Mouse (Mus musculus) urinary bladder, postnatal 25 days (tissue): ENCODE measurements at regions not wholly inside any gene's neighbourhood (a gene's known extent, or its start where the extent isn't known, plus 50 kb on each side); places are given as distances from the start of the nearest gene placed in this dataset.
A peak's percentile ranks its signal among the peaks of the same experiment; 100 is the strongest.

Source experiments
- DNase-seq: peaks from one replicate; pipeline ENCODE4 v3.0.0; 2022; ENCODE audit warnings: low spot score

DNA sequence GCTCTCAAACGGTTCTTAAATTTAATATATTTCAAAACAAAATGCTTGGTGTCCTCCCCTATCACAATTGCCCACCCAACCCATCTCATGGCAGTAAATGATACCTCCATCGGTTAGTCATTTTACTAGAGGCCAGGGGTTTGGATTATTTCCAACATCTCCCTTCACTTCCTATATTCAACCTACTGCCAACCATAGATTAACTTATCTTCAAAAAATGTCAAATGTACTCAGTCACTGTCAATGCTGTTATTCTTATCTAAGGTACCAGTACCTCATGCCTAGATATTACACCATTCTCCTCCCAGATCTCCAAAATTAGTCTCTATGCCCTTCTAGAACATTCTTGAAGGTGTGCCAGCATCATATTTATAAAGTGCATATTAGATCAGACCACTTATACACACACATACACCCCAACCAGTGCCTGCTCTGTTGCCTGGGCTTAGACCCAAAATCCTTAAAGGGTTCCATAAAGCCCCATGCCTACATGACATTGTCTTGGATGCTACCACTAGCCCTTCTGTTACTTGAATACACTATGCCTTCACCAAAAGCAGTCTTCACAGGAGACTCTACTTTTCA is 183.4 kb upstream of the Cadm1 start:
- no peak for DNase-seq

DNA sequence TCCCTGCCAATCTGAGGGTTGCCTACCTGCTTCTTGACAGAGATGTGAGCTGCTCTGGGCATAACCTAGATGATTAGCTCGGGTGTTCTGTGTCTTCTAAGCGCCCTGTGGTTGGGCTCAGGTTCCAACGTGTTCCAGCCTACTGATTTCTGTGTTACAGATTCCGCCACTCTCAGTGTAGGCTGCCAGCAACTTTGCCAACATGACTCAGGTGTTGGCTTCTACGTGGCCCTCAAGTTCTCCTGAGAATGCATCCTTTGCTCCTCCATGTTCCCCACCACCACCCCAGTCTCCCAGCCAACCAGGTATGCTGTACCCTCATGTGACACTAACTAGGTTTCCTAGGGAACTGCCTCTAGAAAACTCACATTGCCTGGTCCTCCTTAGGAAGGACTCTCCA is 179.7 kb upstream of the Cadm1 start:
- DNase-seq: no peak

DNA sequence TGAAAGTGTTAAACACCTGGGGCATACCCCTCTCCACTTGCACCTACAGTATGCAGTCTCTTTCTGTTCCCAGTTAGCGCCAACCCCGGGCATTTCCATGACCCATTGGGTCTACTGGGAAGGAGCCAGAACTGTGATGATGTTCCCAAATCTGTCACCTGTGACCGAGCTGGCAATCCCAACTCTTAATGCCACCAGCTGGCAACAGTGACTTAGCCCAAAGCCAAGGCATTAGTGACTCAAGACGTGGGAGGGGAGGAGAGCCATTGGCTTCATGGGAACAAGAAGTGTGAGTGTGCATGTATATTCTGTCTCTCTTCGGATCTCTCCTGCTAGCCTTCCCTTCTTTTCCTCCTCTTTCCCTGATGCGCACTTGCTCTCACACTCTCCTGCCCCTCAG is 178.9 kb upstream of the Cadm1 start:
- no peak for DNase-seq

DNA sequence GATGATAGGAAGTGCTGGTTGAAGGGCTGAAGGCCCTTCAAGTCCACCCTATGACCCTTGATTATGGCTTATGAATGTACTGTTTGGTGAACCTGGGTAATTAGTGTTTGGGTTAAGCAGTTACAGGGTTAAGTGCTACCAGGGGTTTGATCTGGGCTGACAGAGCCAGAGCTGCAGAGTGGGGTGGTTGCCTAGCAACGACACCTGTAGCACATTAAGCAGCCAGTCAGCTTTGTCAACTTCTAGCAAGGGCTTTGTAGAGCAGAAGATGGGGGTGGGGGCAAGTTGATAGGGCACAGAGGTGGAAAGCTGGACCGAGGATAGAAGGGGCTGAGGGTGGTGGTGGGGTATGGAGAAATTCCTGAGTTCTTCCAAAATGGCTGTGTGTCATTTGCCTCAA is 177.0 kb upstream of the Cadm1 start:
- no peak for DNase-seq

DNA sequence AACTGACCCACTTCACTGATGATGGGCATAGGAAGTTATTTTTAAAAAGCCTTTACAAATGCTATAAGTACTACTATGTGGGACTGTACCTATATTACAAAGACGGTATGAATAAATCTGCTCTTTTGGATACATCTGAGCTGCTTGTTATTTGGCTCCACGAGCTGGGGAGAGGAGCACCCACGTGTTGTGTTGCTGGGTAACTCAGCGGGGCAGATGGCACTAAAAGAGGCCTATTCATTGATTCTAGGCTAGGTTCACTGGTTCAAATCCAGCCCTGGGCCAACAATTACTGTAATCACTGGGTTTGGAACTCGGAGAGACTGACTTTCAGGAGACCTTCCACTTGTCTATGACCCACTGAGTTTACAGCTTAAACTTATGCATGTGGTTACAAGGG is 176.0 kb upstream of the Cadm1 start:
- no peak for DNase-seq

DNA sequence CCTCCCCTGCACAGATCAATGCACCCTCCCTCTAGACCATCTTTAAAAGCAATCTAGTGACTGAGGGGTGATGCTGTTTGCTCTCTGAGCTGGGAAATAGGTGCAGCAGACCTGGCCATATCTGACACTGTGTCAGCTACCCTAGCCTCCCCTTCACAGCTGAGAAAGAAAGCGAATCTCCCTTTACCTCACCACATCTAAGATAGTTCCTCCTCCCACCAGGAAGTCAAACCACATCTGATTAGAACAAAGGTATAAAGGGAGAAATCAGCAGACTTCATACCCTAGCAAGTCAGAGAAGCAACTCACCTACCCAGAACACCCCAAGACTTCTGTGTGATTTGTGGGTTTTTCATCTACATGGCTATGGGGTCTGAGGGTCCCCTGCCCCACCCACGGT is 175.6 kb upstream of the Cadm1 start:
- DNase-seq: no peak

DNA sequence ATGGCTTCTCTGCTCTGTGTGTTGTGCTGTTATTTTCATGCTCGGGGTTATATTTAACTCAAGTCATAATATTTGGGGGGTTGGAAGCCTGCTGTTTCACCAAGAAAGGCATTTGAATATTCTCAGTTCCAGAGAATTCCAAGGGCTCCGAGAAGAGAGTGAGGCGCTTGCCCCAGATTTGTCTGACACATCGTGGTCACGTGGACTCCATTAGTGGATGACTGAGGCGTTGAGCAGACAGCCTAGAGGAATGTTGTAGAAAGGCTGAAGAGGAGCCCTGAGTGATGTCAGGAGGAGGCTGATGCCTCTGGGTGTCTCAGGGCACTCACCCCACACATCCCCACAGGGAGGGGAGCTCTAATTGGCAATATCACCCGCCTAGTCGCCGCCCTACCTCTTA is 175.1 kb upstream of the Cadm1 start:
- DNase-seq: no peak

DNA sequence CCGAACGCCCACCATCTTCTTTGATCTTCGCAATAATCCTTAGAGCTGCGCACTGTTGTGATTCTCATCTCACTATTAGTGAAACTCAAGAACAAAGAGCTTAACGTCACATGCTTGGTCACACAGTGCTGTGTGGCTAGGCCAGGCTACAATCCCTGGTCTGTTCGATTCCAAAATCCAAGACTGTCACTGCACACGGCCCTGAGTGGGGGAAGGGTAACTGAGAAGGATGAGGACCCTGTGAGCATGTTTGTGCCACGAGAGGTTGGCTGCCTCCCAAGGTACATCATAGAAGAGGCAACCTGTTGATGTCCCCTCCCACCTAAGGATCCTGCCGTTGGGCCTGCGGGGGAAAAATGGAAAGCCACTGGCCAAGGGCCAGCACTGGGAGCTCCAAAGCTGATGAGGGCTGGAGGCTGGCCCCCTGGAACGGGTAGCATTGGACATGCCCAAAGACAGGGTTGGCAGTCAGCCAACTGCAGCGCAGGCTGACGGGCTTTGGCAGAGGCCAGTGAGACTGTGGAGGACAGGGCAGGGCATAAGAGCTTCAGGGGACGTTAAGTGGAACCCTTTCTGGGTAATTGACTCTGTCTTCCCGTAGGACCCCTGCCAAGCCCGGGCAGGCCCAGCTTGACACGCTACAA is 172.1 kb upstream of the Cadm1 start:
- peak; percentile 16 for DNase-seq

DNA sequence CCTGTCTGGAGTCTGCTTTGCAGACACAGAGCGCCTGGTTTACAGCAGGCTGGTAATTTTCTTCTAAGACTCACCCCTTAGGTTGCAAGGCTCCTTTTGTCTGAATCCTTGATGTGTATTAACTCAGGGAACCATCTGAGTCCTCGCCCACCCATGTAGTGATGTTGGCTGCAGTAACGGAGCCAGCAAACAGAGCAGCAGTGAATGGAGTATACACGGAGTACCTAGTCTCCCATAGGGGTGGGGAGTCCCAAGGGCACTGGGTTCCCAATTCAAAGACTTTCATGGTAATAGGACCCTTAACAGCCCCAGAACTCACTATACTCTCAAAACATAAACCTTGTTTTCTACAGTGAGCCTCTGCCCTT is 171.6 kb upstream of the Cadm1 start:
- DNase-seq: no peak

DNA sequence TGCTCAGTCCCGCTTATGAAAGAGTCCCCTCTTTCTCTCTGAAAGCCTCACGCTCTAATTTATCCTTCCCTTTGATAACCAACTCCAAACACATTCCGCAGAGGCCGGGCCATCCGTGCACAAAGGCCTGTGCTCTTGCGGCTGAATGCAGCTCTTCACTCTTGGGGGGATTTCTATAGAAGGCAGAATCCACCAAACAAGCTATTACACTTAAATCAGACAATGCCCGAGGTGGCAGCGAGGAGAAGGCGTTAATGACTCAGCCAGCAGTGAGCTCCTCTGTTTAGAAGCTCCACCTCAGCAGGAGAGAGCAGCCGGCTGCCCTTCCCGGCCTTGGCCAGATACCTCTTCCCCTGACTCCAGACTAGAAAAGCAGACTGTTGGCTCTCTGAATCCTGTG is 166.9 kb upstream of the Cadm1 start:
- DNase-seq: no peak

DNA sequence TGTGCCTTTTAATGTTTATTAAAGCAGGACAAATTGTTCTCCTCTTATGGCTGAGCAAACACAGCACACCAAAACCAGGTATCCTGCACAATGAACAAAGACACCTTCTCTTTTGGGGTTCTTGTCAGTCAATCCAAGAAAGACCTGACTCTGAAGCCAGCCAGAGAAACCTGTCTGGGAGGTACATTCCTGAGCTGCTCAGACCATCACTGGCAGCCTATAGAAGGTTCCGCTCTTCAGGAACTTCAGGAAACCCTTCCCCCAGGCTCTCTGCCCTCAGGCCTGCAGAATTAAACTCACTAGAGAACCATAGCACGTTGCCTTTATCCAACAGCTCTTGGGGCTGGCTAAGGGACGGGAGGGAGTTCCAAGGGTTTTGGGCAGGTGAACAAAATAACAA is 165.2 kb upstream of the Cadm1 start:
- DNase-seq: no peak

DNA sequence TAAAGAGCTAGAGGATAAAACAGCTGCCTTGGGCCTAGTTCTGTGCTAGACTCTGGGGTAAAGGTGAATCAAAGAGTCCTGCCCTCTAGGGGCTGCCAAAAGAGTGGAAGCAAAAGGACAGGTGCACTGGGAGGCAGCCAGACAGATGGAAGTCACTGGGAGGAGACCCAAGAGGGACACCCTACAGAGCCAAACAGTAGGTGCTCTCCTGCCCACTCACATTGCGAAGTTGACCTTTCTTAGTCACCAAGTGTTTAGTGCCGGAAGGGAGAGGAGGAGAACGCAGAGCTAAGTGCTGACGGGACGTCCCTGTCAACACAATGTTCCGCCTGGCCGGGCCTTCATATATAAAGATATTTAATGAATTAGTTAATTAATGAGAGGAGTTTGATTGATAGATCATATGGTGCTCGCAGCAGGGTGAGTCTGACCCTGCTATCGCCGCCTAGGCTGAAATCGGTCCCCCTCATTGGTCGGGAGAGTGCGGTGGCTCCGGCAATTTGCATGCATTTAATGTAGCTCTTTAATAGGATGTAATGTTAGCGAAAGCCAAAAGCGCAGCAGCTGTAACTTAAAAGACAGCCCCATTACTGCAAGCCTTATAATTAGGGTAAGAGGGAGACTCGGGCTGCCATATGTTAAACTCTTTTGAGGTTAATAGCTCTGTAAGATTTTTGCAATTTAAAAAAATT is 162.6 kb upstream of the Cadm1 start:
- no peak for DNase-seq

DNA sequence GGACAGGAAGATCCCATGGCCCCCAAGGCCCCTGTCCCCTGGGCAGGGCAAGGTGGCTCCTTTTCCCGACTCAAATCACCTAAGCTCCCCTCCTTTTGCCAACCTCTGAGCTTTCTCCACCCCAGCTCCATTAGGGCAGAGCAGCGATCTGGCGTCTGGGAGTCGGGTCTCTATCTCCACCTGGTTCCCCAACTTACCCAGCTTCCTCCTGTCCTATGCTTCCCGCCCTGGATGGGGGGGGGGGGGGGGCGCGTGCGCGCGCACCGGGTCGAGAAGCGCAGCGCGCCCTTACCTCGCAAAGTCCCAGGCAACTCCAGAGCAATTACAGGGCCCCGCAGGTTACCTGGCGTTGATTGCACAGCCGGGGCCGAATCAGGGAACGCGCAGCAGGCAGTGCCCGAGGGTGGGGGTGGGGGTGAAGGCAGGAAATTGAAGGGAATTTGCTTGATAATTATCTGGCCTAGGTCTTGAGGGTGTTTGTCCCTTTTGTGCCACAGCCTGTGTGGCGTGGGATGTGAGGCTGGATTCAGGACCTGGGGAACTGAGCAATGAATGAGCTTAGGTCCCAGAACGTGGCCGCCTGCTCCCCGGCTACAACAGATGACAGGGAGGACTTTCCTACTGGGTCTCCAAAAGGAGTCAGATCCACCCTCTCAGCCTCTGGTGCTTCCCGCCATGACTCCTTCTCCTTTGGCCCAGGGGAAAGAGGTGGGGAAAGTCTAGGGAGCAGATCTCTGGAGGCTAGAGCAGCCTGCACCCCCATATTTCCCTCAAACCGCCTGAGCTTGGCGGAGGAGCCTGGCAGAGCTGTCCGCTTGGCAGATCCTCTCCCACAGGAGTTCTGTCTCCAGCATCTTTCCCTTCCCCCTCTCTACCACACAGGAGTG is 161.7 kb upstream of the Cadm1 start:
- no peak for DNase-seq

DNA sequence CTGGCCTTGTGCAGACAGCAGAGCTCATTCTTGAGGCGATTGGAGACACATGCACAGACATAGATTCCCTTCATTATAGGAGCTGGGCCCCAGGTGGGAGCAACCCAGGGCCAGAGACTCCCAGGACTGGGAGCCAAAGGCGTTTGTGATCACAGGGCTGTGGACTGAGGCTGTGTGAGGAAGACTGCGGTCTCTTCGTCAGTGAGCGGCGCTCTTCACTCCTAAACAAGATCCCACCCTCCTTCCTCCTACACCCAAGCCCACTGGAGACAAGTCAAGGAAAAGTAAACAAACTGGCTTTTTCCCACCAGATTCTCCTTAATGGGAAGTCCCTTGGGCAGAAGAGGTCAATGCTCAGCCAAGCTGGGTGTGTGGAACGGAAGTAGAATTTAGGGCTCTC is 157.7 kb upstream of the Cadm1 start:
- no peak for DNase-seq

DNA sequence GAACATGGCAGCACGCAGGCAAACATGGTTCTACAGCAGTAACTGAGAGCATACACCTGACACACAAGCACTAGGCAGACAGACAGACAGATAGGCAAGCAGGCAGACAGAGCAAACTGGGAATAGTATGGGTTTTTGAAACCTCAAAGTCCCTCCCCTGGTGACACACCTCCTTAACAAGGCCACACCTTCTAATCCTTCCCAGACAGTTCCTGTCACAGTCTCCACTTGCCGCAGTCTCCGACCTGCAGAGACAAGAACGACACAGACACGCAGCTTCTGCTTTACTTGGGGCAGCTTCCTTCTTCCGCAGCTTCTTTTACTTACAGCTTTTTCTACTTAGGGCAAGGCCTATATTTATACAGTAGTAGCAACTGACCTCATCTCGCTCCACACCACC is 155.9 kb upstream of the Cadm1 start:
- no peak for DNase-seq

DNA sequence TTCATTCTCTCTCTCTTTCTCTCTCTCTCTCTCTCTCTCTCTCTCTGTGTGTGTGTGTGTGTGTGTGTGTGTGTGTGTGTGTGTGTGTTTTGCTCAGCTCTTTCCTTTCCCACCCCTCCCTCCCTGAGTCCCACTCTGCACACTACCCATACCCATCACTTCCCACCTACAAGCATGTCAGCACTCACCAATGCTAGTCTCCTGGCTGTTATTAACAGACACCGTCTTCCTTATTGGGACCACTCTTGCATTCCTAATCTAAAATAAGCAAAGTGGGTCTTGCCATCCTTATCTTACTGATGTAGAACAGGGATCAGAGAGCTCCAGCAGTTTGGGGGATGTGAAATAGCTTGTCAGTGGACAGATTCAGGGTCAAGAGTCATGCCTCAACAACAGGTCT is 153.3 kb upstream of the Cadm1 start:
- DNase-seq: no peak

DNA sequence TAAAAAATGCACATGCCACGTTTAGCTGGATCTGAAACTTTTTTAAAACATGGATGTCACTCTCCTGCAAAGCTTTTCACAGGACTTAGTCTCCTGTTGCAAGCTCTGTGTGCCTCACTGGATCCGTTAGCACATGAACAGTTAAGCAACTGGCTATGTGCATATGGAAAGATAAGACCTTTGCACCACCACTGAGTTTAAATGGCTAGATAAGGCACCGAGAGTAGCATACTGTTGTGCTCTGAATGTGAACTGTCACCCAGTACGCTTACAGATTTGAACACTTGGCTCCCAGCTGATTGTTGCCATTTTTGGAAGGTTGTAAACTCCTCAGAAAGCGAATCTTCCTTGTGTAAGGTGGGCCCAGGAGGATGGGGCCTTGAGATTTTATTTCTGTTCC is 151.4 kb upstream of the Cadm1 start:
- no peak for DNase-seq

DNA sequence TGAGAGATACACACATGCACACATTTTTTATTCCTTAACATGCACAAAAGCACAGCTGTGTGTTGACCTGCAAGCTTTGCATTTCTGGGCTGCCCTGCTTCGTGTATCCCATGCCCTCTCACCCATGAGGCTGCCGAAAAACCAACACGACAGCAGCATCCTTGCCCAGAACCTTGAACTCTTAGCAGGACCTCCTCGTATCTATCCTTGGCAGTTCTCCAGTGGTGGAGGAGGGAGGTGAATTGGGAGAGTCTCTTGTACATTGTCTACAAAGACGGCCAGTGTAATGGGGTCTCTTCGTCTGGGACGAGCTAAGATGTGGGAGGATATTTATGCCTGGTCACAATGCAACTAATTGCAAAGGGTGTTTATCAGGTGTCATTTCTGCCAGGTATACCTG is 149.6 kb upstream of the Cadm1 start:
- DNase-seq: no peak

DNA sequence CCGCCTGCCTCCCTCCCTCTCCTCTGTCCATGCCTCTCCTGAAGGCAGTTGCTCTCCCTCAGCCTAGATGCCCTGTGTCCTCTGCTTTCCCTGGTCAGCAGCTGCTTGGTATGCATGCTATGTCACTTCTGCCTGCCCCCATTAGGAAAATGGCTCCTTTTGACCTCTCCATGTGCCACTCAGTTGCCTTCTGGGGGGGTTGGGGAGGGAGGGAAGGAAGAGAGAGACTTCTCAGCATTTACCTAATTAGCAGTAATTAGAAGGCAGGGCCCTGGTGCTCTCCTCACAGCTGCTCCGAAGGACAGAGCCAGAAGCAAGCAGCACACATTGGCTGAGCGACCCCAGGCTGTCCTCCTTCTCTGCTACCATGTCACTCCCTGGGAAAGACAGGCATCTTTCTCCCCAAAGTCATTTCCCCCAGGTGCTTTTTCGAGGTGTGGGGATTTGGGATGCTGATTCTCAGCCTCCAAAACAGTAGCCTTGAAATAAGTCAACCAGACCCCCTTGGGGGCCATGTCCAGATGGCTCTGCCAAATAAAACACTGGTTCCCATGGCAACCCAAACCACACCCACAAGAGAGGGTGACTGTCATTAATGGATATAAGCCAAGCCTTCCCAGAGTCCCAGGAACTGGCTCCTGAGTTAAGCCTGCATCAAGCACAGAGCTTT is 145.7 kb upstream of the Cadm1 start:
- DNase-seq: no peak

DNA sequence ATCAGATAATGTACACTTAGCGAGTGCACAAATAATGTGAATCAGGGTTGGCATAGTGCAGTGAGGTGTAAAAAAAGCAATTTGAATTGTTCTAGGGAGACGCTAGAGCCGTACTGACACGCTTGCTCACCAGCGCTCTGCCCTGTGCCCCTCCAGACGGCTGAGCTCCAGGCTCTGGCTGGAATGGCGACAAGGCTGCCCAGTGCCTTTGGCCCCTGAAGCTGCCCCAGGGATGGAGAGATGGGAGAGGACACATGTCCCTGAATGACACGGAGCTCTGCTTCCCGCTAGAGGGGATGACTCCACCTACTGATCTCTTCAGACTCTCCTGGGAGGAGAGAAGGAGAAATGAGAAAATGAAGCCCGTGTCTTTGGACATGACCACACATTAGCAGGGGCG is 143.3 kb upstream of the Cadm1 start:
- DNase-seq: no peak

DNA sequence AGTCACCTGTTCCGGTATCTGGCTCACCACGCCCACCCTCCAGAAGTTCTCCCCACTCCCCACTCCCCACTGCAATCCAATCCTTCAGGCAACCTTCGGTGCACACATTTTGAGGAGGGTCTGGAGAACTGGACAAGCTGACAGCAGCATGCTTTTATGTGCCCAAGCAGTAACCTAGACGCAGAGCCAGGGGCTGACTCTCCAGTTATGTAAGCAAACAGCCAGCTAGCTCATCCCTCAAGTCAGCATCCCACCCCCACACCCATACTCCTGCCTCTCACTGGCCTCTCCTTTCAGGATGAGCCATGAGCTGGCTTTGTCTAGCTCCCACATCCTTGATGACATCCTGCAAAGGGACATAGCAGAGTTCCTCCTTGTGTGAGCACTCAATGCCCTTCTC is 142.8 kb upstream of the Cadm1 start:
- no peak for DNase-seq

DNA sequence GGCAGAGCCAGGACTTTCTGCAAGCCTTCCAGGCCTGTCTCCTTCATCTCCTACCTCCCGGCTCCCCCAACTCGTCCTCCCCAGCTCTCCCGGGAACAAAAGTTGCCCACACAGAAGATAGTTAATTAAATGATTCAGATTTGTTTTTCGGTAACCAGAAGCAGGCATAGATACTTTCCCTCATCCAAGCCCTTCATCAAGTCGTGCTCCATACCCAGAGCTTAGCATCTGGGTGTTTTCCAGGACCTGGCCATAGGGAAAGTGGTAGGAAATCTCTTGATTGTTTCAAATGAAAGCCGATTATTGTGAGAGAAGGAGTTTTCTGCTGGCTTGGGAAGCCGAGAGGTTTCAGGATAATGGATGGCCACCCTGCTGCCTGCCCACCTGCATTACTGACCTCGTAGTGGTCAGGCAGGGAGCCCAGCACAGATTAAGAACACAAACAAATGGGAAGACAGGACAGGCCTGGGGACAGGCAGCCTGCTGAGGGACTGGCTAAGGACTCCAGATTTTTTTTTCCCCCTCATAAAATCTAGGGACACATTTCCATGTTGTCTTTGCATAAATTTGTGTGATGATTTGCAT is 142.2 kb upstream of the Cadm1 start:
- no peak for DNase-seq
